Mouse (Mus musculus) adrenal gland (tissue): ENCODE measurements at regions not wholly inside any gene's neighbourhood (a gene's known extent, or its start where the extent isn't known, plus 50 kb on each side); places are given as distances from the start of the nearest gene placed in this dataset.

Experiments
- intact Hi-C: fragments of 180-260 bp; cut with DNase I; formaldehyde crosslinking; loops from one replicate; pipeline ENCODE4 v1.15.1; 2025

DNA sequence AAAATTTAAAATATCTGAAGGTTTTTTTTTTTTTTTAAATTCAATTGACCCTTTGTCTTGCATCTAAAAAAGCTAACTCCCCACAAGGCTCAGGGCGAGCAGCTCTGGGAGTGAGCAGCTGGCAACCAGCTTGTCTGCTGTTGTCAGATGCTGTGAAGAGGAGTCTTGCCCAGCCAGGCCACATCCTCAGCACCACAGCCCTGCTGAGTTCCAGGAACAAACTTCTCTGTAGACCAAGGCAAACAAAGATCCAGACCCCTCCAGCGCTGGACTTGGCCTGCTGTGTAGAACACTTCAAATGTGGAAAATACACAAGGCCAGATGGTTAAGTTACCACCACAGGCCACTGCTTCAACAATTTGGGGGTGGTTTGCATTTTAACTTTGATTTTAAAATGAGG, 192.7 kb downstream of the Thbs2 start:
- intact Hi-C loops: no loop called here

DNA sequence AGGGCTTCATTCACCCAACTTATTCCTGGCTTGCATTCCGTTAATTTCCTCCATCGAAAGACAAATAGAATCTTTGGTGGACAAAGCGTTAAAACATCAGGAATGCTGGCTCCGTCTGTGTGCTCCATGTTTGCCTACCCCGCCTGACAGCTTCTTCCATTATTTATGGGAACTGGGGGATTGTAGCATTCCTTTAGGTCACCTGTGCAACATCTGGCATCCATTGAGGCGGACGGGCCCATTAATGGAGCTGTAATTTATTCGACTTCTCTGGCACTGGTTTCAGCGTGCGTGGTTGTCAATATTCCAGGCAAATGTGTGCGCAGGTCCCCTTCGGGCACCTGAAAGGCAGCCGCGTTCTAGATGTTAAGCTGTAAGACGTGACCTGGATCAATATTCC, 196.9 kb downstream of the Thbs2 start:
- intact Hi-C loops: no loop called here

DNA sequence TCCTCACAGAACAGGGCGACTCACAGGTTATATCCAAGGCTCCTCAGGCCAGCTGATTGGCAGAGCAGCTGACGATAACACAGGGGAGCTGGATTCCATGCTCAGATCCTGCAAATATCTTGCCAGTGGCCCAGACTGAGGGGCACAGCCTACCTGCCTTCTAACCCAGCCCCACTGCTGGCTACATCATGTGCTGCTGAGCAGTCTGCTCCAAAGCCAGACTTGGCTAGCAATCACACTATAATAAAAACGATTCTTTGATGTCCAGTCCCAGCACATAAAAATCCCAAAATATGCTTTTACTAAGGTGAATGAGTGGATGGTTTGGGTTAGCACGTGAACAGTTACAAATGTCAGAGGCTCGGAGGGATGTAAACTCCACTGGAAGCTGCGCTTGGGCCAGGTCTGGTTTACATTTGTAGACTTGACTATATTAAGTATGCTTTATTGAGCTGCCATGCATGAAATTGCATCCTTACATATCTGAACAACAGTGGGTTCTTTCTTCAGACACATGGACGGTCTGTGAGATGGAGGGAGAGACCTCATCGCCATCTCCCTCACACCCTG, 200.2 kb downstream of the Thbs2 start:
- intact Hi-C loops: no loop called here

DNA sequence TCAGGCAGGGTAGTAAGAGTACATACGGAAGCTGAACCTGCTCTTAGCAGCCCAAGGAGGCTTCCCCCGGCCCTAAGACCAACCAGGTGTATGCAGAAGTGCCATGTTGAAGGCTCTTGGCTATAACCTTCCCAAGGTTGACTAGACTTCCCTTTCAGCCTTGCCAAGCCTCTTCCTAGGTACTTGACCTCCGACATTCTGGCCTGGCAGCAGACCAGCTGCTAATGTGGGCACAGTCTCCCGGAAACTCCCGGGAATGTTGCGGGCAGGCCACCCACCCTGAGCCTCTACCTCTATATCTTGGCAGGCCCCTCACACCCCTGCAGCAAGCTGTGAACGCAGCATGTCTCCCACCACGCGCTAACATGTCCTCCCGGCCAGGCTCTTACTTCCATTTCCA, 201.1 kb downstream of the Thbs2 start:
- intact Hi-C loops: no loop called here

DNA sequence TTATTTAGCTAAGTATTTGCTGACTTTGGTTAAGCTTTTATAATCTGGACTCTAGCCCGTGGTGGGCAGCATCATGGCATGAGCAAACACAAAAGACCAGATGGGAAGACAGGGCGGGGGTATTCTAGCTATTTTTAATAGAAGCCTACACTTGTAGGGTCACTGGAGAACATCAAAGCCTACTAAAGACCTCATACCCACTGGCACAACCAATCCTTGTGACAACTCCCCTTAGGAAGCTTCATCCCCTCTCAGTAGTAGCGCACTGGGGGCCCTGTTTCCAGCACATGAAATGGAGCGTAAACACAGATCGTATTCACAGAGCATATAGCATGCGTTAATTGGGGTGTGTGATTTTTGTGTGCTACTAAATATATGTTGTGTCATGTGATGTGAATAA, 202.4 kb downstream of the Smoc2 start:
- intact Hi-C loops: no loop called here

DNA sequence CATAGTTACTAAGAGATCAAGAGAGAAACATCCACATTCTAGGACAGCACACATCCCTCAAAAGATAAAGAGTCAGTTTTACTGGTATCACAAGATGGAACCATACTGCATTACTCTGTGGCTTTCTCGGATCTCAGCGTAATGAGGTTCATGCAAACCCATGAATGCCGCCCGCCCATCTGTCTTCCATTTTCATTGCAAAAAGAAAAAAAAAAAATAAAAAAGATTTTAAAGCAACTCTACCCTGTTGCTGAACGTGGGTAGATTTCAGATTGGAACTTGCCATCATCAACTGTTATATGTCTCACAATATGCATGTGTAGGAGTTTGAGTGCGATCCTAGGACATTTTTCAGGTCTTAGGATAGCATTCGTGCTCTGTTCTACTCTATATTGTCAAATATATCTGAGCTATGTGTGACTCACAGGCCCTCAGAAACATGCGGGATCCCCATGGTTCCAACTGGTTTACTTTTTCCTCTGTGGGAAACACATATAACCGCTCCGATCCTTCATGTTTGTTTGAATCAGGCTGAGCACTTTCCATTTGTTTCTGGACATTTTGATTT, 199.7 kb downstream of the Smoc2 start:
- intact Hi-C loops: no loop called here

DNA sequence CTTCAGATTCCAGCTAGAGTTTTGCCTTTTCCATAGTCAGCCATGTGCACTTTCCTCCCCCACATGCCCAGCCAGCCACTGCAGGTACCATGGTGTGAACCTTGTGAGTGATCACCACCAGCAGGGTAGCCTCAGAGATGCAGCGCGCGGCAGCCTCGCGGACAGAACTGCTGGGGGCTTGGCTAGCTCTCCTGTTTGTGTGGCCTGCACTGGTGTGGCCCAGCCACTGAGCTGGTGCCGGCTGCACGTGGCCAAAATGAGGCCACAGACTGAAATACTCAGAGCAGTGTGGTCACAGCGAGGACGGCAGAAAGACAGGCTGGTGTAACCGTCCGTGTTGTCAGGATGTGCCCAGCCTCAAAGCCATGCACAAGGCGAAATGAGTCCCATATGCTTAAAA, 197.4 kb downstream of the Smoc2 start:
- intact Hi-C loops: no loop called here

DNA sequence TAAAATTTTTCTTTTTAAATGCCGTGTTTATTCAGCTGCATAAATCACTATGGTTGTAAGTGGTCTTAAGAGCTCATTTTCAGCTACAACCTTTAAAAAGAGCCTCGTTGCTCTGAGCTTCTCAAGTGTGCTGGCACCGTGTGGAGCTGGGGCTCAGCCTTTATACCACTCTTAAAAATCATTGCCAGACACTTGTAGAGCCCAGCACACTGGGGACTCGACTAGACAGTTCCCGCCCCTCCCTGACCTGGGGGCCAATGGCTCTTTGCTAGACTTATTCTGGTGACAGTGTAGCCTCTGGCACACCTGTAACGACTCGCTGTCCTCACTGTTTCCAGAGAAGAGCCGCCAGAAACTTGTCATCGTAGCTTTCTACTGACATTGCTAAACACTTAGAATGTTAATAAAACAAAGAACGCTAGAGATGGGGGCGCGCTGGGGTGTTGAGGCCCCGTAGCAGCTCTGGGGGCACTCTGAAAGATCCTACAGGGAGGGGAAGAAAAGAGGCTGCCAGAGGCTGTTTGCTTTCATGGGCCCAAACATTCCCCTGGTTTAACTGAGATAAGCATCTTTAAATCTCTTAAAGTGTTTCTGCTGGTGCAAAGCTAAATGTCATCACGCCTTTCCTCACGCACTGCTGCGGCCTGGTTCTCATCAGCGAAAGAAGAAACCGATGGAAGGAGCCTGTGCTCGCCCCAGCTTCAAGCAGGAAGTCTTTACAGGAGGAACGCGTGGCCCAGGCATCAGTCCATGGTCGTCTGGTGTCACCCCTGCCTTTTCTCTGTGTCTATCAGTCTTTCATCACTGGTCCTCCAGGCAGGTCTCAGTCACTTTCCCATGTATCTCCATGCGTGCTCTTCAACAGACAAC, 196.7 kb downstream of the Smoc2 start:
- intact Hi-C loops: no loop called here

DNA sequence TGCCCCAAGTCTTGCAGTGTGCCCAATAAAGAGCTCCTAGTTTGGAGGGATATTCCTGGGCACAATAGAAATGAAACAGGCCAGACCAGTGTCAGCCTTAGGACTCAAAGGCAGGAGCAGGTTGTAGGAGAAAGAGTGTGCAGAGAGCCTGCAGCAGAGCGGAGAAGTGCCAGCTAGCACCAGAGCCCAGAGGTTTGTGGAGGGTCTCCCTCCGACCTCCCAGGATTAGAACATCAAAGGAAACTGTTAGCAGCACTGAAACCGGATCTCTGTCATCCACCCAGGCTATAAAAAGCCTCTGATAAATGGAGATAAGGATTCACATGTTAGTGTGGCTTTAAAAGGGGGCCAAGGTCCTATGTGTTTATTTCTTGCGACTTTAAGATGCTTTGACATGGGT, 196.0 kb downstream of the Smoc2 start:
- intact Hi-C loops: no loop called here

DNA sequence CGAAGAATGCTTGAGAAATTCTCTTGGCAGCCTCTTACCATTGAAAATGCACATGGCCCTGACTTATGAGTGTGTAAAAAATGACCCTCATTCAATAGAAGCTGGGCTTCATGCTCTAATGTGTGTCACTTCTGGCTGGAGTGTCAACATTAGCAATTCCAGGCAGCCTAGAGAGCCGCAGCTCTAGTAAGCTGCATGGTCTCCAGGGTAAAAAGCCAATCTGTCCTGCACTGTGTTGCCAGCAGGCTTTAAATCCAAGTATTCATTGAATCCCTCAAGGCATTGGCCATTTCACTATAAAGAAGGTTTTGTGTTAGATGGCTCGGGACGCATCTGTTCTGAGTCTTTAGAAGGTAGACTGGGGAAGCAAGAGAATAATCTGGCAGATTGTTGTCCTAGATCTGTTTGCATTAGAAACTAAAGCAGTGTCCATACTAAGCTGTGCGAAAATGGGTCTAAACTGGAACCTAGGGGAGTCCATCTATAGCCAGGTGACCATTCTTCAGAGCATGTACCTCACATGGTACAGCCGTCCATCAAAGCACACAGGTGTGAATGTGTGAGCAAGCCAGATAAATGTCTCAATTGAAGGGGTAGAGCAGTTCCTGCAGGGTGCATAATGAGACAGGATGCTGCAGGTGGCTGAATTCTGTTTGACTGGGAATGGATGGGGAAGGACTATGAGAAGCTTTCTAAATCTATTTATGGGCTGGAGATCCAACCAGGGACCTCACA, 189.6 kb downstream of the Smoc2 start:
- intact Hi-C loops: no loop called here

DNA sequence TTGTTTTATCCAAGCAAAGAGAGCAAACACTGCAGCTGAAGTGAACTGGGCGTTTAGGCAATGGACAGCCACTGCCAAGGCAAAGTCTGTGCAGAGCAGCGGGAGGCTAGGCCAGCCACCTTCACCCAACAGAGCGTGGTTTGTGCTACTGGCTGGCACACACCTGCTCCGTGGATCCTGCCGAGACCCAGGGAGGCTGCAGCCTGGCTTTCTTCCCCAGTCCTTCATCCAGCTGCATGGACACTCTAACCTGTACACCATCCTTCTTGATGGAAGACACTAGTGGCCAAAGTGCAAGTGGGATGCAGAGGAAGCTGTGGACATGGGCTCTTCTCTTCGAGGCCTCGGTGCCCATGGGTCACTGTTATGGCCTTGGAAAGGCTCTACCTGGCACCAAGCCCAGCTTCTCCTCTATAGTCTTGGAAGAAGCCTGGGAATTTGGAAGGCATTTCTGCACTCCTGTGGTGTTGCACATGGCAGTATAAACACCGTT, 176.0 kb downstream of the Smoc2 start:
- intact Hi-C loops: no loop called here
